Mouse (Mus musculus): ENCODE results near the gene Pde8b.

DNA sequence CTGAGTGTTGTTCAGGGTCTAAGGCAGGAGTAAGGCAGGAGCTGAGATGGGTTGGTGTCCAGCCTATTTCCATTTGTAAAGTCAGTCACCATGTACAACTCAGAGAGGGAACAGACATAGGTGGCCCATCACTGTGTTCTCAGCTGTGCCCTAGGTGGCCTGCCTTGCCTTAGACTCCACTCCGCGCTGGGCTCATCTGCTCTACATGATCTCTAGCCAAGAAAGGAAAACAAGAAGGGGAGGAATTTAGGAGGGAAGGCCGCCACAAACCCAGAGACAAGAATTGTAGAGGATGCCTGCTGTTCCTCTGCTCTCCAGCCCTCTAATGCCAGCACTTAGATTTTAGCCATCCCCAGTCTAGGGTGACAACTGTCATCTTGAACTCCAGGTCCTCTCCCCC, 197.7 kb downstream of the Pde8b start:
- no peak for TF ChIP-seq GATA1 (IDR thresholded peaks at IDR 0.05; ENCODE audit: borderline replicate concordance, low read length)
- no peak for TF ChIP-seq FLI1 (IDR thresholded peaks at IDR 0.05; ENCODE audit: low read length)

Measured in megakaryocyte, embryonic 14.5 days (primary cell).